Mouse (Mus musculus) gastrocnemius, postnatal 36 days (tissue): Measurements from ENCODE around the gene Fam43a. TPM values are rescaled to one million over a fixed set of nuclear protein-coding genes. Genes with fewer than 3 reads are reported as not detected.

Source experiments
- DNase-seq, 2 experiments: peaks; one replicate each; pipeline ENCODE4 v3.0.0; 2022
- intact Hi-C: fragments of 180-260 bp; cut with DNase I; formaldehyde crosslinking; loops from one replicate; pipeline ENCODE4 v1.15.1; 2025
- long read RNA-seq, 2 experiments: library from polyadenylated mRNA; stranded (forward); transcript quantifications; one replicate each; pipeline ENCODE4 v2.0.0; 2021
- total RNA-seq, 2 experiments: library from RNA; stranded (reverse); gene quantifications; 2 replicates each; pipeline ENCODE4 v1.2.3; 2021

Fam43a gene
- total RNA-seq = 1 to 10 TPM; 5.4 to 6.3 TPM
- long read RNA-seq, experiment 1, partial matches to known transcripts = 0 of 4 reads
- long read RNA-seq, experiment 1, other reads (novel, unspliced or antisense) = 0 of 4 reads
- long read RNA-seq, experiment 2, partial matches to known transcripts = 0 of 4 reads
- long read RNA-seq, experiment 2, other reads (novel, unspliced or antisense) = 0 of 4 reads

DNA sequence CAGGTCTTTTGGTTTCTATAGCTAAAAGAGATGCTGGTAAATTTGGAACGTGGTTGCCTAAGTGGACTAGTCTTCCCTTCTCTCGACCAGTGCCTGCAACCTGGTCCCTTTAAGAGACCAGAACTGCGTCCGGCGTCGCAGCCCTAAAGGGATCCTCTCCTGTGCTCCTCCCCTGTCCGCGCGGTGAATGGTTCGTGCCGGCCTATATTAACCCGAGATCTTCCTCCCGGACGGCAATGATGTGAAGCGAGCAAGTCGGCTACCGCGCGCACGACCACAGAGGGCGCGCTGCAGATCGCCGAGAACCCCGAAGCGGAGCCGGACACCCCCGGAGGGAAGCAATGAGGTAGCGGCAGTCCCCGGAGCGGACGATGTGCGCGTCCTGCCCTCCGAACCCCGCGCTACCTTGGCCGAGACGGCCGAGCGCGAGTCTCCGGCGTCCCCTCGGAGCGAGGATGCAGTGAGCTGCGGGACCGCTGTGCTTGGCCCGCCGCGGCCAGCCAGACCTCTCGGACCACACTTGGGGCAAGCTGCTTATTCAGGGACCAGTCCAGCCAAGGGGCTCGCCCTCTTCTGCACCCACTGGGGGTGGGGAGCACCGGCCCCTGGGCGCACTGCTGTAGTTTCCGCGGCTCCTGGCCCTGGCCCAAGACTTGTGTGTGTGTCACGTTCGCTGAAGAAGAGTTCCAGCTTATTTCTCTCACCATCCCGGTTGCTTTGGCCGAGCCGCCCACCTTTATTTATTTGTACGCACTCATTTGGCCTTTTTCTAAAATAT is at the start of gene Fam43a:
Fam43a (plus strand) TSS at position 233 of the 778 bp plus-strand sequence.
- intact Hi-C loops = loop anchor here (5.0 kb wide), 2 partner anchors 273 to 753 kb away; no protein-coding TSS in a partner anchor
- DNase-seq = peak; percentile 87 to 88

DNA sequence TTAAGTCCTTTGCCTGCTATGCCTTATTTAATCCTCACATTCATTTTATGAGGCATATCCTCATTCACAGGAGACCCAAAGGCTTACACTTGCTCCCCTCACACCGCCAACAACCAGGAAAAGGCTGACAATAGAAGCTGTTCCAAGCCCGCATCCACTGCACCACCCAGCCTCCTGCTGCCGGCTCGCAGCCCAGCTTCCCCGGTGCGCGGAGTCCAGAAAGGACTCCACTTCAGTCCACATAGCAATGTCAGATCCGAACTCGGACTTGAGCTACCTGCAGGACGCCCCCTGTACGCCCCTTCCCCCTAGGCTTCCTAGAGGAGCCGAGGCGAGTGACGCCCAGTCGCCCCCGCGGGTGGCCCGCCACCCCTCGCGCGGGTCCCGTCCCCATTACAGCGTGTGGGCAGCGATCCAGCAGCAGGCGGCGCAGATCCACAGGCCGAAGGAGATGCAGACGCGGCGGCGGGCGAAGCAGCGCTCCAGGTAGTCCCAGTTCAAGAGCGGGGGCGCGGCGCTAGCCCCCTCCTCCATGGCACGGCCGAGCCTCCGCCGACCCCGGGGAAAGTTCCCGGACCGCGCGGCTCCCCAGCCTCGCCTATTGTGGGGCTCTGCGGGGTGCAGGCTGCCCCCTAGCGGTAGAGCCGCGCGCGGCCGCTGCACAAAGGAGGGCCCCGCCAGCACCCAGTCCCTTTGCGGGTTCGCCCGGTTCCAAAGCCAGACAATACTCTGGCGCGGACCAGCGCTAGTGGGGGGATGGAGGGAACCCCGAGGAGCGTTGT is 49.4 kb upstream of the Fam43a start:
- intact Hi-C loops = no loop called here
- peak; percentile 67 to 75 for DNase-seq

DNA sequence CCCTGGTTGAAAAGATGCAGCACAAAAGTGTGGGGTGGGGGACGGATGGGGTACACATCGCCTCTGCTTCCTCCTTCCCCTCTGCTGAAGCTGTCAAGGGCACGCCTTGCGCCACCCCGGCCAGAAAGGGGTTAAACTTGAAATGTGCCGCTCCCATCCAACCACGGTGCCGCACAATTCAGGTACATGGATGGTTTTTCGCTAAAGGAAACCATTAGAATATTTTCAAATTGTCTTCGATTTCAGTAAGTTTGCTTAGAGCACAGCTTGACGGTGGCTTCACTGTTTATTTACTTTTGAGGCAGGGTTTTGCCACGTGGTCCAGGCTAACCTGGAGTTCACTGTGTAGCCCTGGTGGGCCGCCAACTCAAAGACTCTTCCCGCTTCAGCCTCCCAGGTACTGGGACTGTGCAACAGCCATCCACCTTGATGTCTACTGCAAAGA is 48.8 kb upstream of the Fam43a start, which contains the start of gene Tmem44:
Tmem44 (minus strand) TSS at position 95 of the 445 bp plus-strand sequence.
- intact Hi-C loops = no loop called here
- no peak for DNase-seq

DNA sequence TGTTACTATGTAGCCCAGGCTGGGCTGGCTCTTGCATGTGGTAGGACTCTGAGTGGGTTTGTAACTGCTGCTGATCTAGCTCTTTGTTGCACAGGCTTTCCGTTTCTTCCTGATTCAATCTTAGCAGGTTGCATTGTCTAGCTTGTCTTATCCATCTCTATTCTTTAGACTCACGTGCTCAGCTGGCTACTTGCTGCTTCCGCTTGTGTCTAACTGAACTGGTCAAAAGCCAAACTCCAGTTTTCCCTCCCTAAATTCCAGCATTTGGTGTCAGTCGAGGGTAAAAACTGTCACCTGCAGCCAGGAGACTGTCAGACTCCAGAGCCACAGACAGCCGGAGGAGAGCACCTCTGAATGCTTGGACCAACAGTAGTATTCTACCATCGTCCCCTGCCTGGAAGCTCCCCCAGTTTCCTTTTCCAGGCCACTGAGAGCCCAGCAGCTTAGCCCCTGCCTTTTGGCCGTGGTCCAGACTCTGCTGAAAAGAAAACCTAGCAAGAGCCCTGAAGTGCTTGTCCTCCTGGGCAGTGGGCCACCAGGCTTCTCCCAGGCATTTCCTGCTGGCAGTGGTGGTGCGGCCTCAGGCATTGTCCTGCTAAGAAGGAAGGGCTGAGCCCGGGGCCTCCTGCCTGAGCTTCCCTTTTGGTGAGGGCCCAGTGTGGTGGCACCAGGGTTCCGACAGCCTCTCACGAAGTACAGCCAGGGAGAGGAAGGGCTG is 46.7 kb upstream of the Fam43a start:
- peak; percentile 61 to 79 for DNase-seq
- intact Hi-C loops = no loop called here

DNA sequence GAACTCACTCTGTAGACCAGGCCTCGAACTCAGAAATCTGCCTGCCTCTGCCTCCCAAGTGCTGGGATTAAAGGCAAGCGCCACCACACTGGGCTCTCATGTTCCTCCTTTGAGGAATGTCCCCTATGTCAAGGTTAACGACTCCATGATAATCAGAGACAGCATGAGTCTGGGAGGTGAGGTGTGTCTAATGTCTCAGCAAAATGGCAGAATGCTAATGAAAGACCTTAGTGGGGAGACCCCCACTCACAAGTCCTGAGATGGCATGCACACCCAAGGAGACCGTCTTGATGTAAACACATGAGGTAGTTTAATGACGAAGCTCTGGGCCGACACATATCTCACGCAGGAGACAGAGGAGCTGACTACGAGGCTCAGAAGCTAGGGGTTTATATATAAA is 45.4 kb upstream of the Fam43a start:
- intact Hi-C loops = no loop called here
- no peak for DNase-seq

DNA sequence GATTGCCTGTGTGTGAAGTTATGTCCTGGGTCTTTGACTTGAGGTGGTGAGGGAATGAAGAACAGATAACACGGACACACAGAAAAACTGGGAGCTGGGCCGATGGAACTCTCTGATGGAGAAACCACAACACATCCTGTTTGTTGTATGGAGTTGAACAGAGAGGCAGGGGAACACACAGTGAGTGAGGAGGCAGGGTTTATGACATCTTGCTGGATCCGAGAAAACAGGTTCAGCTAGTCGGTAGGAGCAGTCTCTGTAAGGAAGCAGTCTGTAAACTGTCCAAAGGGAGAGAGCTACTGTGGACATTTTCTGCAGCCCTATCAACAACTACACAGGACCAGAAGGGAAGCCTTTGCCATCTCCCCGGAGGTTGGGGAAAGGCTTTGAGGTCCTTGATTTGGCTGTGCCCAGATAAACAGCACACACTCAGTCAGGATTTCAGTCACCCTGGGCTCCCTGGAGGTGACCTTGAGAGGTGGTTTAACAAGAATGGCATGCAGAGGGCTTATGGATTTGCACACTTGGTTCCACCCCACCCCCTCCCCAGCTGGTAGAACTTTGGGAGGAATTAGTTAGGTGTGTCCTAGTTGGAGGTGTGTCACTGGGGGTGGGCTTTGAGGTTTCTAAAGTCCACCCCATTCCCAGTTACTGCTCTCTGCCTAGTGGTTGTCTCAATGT is 40.1 kb upstream of the Fam43a start:
- DNase-seq = no peak
- intact Hi-C loops = no loop called here

DNA sequence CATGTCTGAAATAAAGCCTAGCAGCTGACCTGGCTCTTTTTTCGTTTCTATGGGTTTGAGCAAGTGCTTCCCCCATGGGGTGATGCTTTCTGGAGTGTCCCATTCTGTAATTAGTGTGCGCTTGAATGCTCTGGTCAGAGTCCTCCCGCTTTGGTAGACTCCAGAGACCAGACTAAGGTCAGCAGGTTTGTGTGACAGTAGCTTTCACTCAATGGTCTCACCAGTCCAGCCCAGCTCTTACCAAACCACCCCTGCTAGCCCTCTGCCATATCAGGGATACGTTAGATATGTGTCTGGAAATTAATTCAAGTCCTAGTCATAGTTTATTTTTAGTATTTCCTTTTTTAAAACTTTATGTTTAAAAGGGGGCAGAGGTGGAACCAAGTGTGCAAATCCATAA is 38.9 kb upstream of the Fam43a start:
- no peak for DNase-seq
- intact Hi-C loops = no loop called here

DNA sequence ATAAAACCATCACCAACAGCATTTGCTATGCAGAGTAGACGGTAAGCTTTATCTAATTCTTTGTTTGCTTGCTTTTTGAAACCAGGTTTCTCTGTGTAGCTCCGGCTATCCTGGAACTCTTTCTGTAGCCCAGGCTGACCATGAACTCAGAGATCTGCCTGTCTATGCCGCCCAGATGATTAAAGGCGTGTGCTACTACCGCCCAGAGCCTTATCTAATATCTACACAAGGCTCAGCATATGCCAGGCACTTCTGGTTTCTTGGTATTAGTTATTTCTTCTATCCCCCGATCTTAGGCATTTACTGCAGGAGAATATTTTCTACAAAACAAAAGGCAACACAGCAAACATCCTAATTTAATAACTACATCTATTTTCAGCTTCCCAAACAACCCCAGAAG is 33.9 kb upstream of the Fam43a start:
- no peak for DNase-seq
- intact Hi-C loops = no loop called here

DNA sequence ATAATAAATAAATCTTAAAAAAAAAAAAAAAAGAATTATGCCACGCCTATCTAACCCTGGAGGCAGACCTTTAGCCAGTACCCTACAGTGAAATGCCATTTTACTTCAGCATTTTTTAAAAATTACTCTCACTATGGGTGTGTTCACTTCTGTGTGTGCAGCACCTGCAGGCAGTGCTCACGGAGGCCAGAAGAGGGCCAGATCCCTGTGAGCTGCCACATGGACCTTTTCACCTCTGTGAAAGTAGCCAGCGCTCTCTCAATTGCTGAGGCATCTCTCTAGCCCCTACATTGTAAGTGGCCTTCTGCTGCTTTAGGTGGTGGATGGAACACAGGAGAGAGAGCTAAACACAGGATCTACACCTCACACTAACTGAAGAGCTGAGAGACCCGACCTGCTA is 29.4 kb upstream of the Fam43a start:
- intact Hi-C loops = no loop called here
- no peak for DNase-seq

DNA sequence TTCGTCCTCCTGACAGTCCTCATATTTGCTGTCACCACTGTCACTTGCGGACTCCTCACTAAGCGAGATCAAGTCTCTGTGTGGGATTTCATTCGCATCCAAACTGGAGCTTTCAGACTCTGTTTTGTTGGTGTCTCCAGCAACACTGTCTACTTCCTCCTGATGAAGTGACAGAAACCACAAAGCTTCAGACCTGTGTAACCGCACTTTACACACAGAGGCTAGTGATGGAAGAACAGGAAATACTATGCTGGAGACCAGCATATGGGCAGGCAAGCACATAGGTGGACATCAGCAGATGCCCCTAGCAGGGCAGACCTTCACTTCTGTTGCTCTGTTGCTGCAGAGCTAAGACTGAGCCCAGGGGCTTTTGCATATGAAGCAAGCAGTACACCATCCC is 28.1 kb upstream of the Fam43a start:
- no peak for DNase-seq

DNA sequence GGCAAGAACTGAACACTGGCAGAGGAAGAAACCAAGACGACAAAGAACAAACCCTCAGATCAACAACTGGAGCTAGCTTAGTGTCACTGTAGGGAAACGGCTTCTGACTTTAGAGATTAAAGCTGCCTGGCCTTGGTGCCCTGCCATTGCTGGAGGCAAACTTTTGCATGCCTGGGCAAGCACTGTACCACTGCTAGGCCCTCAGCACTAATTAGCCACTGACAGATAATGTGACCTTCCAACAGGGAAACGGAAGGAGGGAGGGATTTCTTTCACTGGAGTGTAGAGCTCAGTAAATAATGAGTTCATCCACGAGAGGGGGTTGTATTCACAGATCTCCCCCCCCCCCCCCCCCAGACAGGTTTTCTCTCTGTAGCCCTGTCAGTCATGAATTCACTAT is 27.3 kb upstream of the Fam43a start:
- intact Hi-C loops = no loop called here
- no peak for DNase-seq

More for the DNA sequence above, 28.1 kb upstream of the Fam43a start:
- intact Hi-C loops = no loop called here

DNA sequence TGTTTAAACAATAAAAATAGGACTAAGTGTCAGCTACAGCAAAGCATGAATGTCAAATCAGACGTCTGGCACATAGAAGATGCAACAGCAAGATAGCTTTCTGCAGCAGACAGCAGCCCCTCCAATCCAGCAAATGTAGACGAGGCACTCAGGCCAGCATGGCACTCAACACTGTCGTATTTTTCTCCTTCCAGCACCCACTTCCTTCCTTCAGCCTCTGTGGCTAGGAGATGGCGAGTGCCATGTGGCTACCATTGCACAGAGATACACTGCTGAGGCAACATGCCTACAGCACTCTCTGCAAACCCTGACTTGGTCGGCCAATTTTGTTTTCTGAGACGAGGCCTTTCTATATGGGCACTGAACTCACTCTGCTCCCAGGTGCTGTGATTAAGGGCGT is 23.7 kb upstream of the Fam43a start:
- no peak for DNase-seq
- intact Hi-C loops = no loop called here

DNA sequence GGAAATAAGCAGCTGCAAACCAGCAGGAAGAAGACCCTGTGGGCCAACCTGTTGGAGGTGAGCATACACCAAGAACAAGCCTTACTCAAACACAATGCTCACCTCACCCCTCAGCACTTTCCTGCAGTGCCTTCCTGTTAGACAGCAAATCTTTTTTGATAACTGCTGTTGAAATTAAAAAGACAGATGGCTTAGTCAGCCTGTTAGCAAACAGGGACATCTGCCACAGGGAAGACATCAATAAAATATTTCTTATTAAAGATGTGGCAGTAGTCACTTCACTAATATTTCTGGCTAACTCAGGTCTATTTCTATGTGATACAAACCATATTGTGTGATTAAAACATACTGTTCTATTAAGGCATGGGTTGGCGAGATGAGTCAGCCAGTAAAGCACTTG is 23.1 kb upstream of the Fam43a start:
- intact Hi-C loops = no loop called here
- DNase-seq = no peak

DNA sequence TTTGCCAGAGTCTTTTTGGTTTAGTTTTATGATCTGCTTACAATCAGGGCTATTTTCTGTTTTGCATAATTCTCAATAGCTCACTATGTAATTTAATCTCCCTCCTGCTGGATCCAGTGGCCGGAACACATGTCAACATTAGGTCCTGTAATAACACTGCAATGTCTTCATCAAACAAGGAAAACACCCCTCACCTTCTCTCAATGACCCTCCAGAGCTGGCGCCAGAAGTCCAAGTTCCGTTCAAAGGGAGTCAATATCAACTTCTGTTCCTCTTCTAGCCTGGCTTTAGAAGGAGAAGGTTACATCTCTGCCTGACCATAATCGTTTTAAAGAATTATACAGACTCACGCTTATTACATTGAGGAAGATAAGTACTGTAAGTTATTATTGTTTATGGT is 18.8 kb upstream of the Fam43a start:
- no peak for DNase-seq
- intact Hi-C loops = no loop called here

DNA sequence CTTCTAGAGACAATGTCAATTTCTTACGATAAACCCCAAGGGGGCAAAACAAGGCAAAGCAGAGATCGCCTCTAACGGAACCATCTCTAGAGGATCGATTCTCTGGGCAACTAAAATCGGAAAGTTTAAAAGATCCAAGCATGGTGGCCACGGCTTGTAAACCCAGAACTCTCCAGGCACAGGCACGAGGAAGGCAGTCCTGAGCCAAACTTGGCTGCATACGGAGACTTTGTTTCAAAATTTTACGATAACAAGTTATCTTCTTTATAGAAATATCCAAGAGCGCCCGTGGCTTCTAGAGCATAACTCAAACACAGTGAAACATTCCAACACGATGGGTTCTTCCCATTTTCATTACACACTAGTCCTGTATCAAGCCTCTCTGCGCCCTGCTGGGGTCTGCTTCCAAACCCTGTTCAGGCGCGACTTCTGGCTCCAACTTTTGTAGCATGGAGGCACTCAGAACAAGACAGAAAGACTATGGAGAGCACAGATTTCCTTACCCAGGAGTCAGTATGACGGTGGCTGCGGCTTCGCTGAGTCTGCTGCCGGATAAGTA is 12.5 kb upstream of the Fam43a start:
- DNase-seq = no peak
- intact Hi-C loops = no loop called here

DNA sequence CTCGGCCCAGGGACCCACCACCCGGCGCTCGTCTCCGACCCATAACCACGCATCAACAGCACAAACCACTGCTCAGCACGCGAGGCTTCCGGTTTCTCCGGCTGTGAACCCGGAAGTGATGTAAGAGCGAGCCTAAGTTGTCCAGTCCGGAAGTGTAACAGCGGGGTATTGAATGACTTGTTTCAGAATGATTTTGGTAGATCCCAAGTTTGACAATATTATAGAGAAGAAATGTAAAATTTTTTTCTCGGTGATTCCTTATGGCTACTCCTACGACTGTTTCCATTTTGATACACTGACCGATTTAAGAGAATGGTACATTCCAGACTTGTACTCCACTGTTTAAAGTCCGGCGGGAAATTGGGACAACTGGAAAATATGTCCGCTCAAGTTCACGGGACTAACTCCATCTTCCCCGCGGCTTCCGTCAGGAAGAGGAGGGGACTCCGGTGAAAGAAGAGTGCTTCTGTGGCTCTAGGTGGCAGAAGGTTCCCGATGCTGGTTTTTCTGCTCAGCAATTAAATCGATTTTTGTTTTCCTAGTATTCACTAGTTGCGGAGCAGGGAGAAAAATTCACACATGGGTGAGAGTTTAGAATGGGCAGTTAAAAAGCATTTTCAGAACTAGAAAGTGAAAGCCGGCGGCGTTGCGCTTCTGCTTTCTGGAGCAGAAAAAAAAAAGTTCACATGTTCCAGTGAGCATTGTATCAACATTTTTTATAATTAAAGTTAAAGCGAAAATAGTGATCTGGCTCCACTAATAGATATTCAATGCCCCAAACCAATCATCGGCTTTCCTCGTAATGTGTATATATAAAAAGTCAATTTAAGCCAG is 11.8 kb upstream of the Fam43a start, which contains the start of gene Lsg1:
Lsg1 (minus strand) TSS at position 99 of the 834 bp plus-strand sequence.
- DNase-seq = peak; percentile 43 to 77
- intact Hi-C loops = no loop called here

DNA sequence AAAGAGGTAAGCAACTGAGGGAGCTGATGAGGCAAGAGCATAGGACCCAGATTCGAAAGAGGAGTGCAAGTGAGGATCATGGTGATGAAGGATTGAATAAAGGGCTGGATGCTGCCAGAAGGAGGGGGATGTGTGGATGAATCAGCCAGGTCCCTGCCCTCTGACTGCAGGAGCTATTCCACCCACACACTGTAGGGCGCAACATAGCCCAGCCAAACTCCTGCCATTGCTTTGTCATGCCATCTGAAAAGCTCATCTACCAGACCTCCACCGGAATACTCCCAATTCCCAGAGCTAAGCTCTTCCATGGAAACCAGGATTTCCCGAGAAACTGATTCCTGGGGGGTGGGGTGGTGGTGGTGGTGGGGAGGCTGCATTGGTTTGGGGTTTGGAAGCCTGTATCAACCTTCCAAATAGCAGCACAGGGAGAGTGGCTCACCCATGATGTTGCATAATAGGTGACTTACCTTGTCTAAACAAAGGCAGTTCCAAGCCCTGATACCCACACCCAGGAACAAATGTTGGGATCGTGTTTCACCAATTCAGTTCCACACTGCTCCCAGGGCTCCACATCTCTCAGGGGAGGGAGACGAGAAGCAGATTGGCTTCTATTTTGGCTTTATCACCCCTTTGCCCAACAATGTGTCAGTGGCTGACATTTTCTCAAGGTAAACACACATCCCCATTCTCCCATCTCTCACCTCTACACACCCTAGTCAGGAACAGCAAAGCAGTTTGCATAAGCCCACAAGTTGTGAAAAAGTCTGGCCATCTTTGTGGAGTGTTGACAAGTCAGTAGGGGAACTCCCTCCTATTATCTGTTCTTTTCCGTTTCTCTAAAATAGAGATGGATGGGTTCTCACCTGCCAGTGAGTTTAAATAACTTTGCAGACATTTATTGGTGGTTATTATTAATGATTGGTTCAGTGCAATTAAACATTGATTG is 9.0 kb upstream of the Fam43a start:
- no peak for DNase-seq
- intact Hi-C loops = no loop called here

DNA sequence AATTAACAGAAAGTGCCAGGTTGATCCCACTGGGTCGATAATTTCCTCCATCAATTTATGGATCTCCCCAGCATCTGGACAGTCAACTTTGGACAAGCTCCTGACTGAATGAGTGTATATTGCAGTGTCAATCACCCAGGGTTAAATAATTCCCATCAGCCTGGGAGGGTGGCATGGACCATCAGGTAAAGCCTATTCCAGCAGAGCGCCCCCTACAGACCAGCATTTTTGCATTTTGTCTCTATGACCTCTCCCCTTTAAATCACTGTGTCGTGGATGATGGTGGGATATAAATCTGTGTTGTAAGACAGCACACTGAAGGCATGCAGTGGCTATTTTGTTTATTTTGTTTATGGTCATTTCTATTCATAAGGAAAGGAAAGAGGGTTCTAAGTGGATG is 7.5 kb upstream of the Fam43a start:
- intact Hi-C loops = no loop called here
- no peak for DNase-seq
